Mouse (Mus musculus) liver, embryonic 13.5 days (tissue): ENCODE data around the gene Arl3. TPM values are rescaled to one million over a fixed set of nuclear protein-coding genes. Genes with fewer than 3 reads are reported as not detected.
"Not testable (repeated sequence)": the region's sequence is repeated elsewhere in the genome, so short reads cannot be mapped to it uniquely, and the experiment has no call there.

Experiments used
- ATAC-seq: fragments of 200-750 bp; cut with Nextera tagmentation; 2 replicates; pipeline ENCODE4 v1.8.0; 2017; ENCODE audit warnings: low read depth, mild to moderate bottlenecking, moderate number of reproducible peaks, moderate library complexity
- DNase-seq: peaks from one replicate; pipeline ENCODE4 v3.0.0; 2022
- H3K27ac ChIP-seq: fragments of 300-500 bp; sonication (generic); 2 replicates; pipeline ENCODE4 v1.5.1; 2015; ENCODE audit warnings: moderate library complexity, mild to moderate bottlenecking, inconsistent platforms
- H3K27me3 ChIP-seq: fragments of 300-500 bp; sonication (generic); 2 replicates; pipeline ENCODE4 v1.6.1; 2015; ENCODE audit warnings: mild to moderate bottlenecking, inconsistent platforms
- H3K36me3 ChIP-seq: fragments of 300-500 bp; sonication (generic); 2 replicates; pipeline ENCODE4 v1.6.1; 2015; ENCODE audit warnings: mild to moderate bottlenecking, inconsistent platforms
- H3K4me1 ChIP-seq: fragments of 300-500 bp; sonication (generic); replicated peaks from 2 replicates; pipeline ENCODE4 v1.6.1; 2015; ENCODE audit warnings: inconsistent platforms
- H3K4me2 ChIP-seq: fragments of 300-500 bp; sonication (generic); 2 replicates; pipeline ENCODE4 v1.6.1; 2015; ENCODE audit warnings: inconsistent platforms, mild to moderate bottlenecking, moderate library complexity
- H3K4me3 ChIP-seq: fragments of 300-500 bp; sonication (generic); replicated peaks from 2 replicates; pipeline ENCODE4 v1.5.1; 2015; ENCODE audit warnings: mild to moderate bottlenecking, inconsistent platforms
- H3K9ac ChIP-seq: fragments of 300-500 bp; sonication (generic); 2 replicates; pipeline ENCODE4 v1.6.1; 2015; ENCODE audit warnings: mild to moderate bottlenecking, inconsistent platforms
- H3K9me3 ChIP-seq: fragments of 300-500 bp; sonication (generic); replicated peaks from 2 replicates; pipeline ENCODE4 v1.6.1; 2016; ENCODE audit warnings: inconsistent platforms
- WGBS: fragments of 180-500 bp; shearing (Covaris S2); methylation state at CpG from one replicate; pipeline ENCODE4 v1.1.7; 2015; ENCODE audit not compliant: insufficient replicate concordance; 5-methylcytosine and 5-hydroxymethylcytosine counted together
- polyA plus RNA-seq: library from polyadenylated mRNA; unstranded; fragments of >200 nt; fragmentation: Nextera tagmentation; extraction: Ambion mirVana; gene quantifications from 2 replicates; pipeline ENCODE4 v1.2.1, GENCODE M21; 2015

Arl3 gene
- polyA plus RNA-seq, 1 experiment from 2014 or later = 29.8 TPM

GRCm38 (mm10) chr19:46587823-46588508 lies 15.0 kb upstream of the Arl3 start:
- no peaks in the 10 kb centered on the region for H3K9me3 ChIP-seq
- H3K27ac ChIP-seq = no peak overlapping the region
- H3K9ac ChIP-seq = no peak overlapping the region
- H3K4me2 ChIP-seq = no peak overlapping the region
- H3K27me3 ChIP-seq = no peaks in the 10 kb centered on the region
- 62% methylated on average over 13 of the region's 13 CpGs for WGBS
- H3K36me3 ChIP-seq = peaks cover 57% of the 10 kb centered on the region
- no peak overlapping the region for H3K4me3 ChIP-seq
- peak; percentile 30; the same call in 1 of the 2 replicates for ATAC-seq
- H3K4me1 ChIP-seq = no peaks in the 10 kb centered on the region
- DNase-seq = peak; percentile 63

- Histone ChIP-seq H3K4me1 (peaks cover 51% of the 10 kb centered on the region), H3K36me3 (no peaks in the 10 kb centered on the region), H3K9ac (peak overlapping the region; percentile 83; the same call in 1 of the 2 replicates), H3K9me3 (no peaks in the 10 kb centered on the region), H3K4me3 (peak overlapping the region; percentile 76; the same call in 1 of the 2 replicates), H3K4me2 (peak overlapping the region; percentile 98), H3K27ac (peak overlapping the region; percentile 85), H3K27me3 (no peaks in the 10 kb centered on the region)
- WGBS = 54% methylated on average over 4 of the region's 4 CpGs
- no peak for DNase-seq
- no peak for ATAC-seq
These were observed 2.2 kb upstream of the Arl3 start for GRCm38 (mm10) chr19:46575196-46575595.

GRCm38 (mm10) chr19:46573990-46574389 lies 992 bp upstream of the Arl3 start:
- 28% methylated on average over 6 of the region's 6 CpGs for WGBS
- DNase-seq = no peak
- ATAC-seq = no peak
- Histone ChIP-seq H3K27ac (peak overlapping the region; percentile 85), H3K9ac (peak overlapping the region; percentile 83), H3K4me2 (peak overlapping the region; percentile 98), H3K27me3 (no peaks in the 10 kb centered on the region), H3K9me3 (no peaks in the 10 kb centered on the region), H3K4me3 (peak overlapping the region; percentile 76), H3K4me1 (peaks cover 51% of the 10 kb centered on the region), H3K36me3 (no peaks in the 10 kb centered on the region)

- Histone ChIP-seq H3K4me1 (peaks cover 45% of the 10 kb centered on the region), H3K27ac (peak overlapping the region; percentile 48), H3K9me3 (no peaks in the 10 kb centered on the region), H3K4me3 (peak overlapping the region; percentile 76), H3K9ac (peak overlapping the region; percentile 74), H3K4me2 (peak overlapping the region; percentile 98), H3K36me3 (no peaks in the 10 kb centered on the region), H3K27me3 (no peaks in the 10 kb centered on the region)
- ATAC-seq = peak; percentile 19
- no peak for DNase-seq
- under 1% methylated on average over 17 of the region's 17 CpGs for WGBS
These were observed 450 bp downstream of the Arl3 start for GRCm38 (mm10) chr19:46572548-46572947.

- Histone ChIP-seq H3K4me3 (peak overlapping the region; percentile 76), H3K36me3 (no peaks in the 10 kb centered on the region), H3K27me3 (no peaks in the 10 kb centered on the region), H3K9me3 (no peaks in the 10 kb centered on the region), H3K4me1 (peaks cover 45% of the 10 kb centered on the region), H3K4me2 (peak overlapping the region; percentile 98), H3K9ac (peak overlapping the region; percentile 74), H3K27ac (no peak overlapping the region)
- 51% methylated on average over 10 of the region's 10 CpGs for WGBS
- DNase-seq (no peak), ATAC-seq (no peak)
These were observed 1.1 kb downstream of the Arl3 start for GRCm38 (mm10) chr19:46571878-46572244.

- H3K4me2 ChIP-seq = 0 out of 2 replicates have a peak overlapping the region, but pooled peaks have one; percentile 98
- H3K4me1 ChIP-seq = peaks cover 44% of the 10 kb centered on the region
- DNase-seq, H3K27me3 ChIP-seq, H3K9ac ChIP-seq, H3K9me3 ChIP-seq, ATAC-seq, H3K36me3 ChIP-seq, H3K27ac ChIP-seq: not testable (repeated sequence)
- 0 out of 2 replicates have a peak overlapping the region, but pooled peaks have one; percentile 76 for H3K4me3 ChIP-seq
- whole genome bisulfite sequencing = 77% methylated on average over 3 of the region's 3 CpGs
These were observed 1.7 kb downstream of the Arl3 start for GRCm38 (mm10) chr19:46571211-46571877.

- Histone ChIP-seq H3K27me3 (no peaks in the 10 kb centered on the region), H3K4me3 (no peak overlapping the region), H3K27ac (no peak overlapping the region), H3K9me3 (no peaks in the 10 kb centered on the region), H3K4me2 (no peak overlapping the region), H3K36me3 (no peaks in the 10 kb centered on the region), H3K9ac (no peak overlapping the region), H3K4me1 (peaks cover 15% of the 10 kb centered on the region)
- ATAC-seq (no peak), DNase-seq (no peak)
- 71% methylated on average over 14 of the region's 14 CpGs for WGBS
These were observed 8.9 kb downstream of the Arl3 start for GRCm38 (mm10) chr19:46564043-46564462.

GRCm38 (mm10) chr19:46563603-46564002 lies 9.4 kb downstream of the Arl3 start:
- Histone ChIP-seq H3K27ac (no peak overlapping the region), H3K27me3 (no peaks in the 10 kb centered on the region), H3K36me3 (no peaks in the 10 kb centered on the region), H3K9ac (no peak overlapping the region), H3K4me3 (no peak overlapping the region), H3K9me3 (no peaks in the 10 kb centered on the region), H3K4me1 (peaks cover 20% of the 10 kb centered on the region), H3K4me2 (no peak overlapping the region)
- DNase-seq = no peak
- ATAC-seq = no peak
- WGBS = 71% methylated on average over 4 of the region's 4 CpGs

GRCm38 (mm10) chr19:46562581-46563515 lies 10.2 kb downstream of the Arl3 start:
- no peak overlapping the region for H3K4me2 ChIP-seq
- ATAC-seq = no peak
- no peak overlapping the region for H3K9ac ChIP-seq
- H3K9me3 ChIP-seq = no peaks in the 10 kb centered on the region
- WGBS = 77% methylated on average over 14 of the region's 14 CpGs
- peaks cover 20% of the 10 kb centered on the region for H3K4me1 ChIP-seq
- H3K27ac ChIP-seq = no peak overlapping the region
- H3K27me3 ChIP-seq = no peaks in the 10 kb centered on the region
- no peaks in the 10 kb centered on the region for H3K36me3 ChIP-seq
- H3K4me3 ChIP-seq = no peak overlapping the region
- DNase-seq = no peak

- Histone ChIP-seq H3K4me3 (no peak overlapping the region), H3K27me3 (no peaks in the 10 kb centered on the region), H3K9ac (no peak overlapping the region), H3K27ac (no peak overlapping the region), H3K4me1 (peaks cover 18% of the 10 kb centered on the region), H3K4me2 (no peak overlapping the region), H3K36me3 (no peaks in the 10 kb centered on the region), H3K9me3 (no peaks in the 10 kb centered on the region)
- ATAC-seq = 0 out of 2 replicates have a peak, but pooled peaks have one; percentile 47
- WGBS = 28% methylated on average over 1 of the region's 1 CpGs
- DNase-seq = peak; percentile 31
These were observed 10.9 kb downstream of the Arl3 start for GRCm38 (mm10) chr19:46562132-46562531.

- no peak for ATAC-seq
- Histone ChIP-seq H3K27ac (no peak overlapping the region), H3K4me3 (no peak overlapping the region), H3K4me1 (peaks cover 30% of the 10 kb centered on the region), H3K9me3 (no peaks in the 10 kb centered on the region), H3K4me2 (no peak overlapping the region), H3K9ac (no peak overlapping the region), H3K36me3 (no peaks in the 10 kb centered on the region), H3K27me3 (no peaks in the 10 kb centered on the region)
- no peak for DNase-seq
- 74% methylated on average over 12 of the region's 12 CpGs for WGBS
These were observed 14.4 kb downstream of the Arl3 start for GRCm38 (mm10) chr19:46558631-46559030.
